Mouse (Mus musculus): ENCODE data around the gene Calhm3.
A peak's percentile ranks its signal among the peaks of the same experiment; 100 is the strongest.
"Not testable (repeated sequence)": the region's sequence is repeated elsewhere in the genome, so short reads cannot be mapped to it uniquely, and the experiment has no call there.

Gene Calhm3

GRCm38 (mm10) chr19:47167617-47168214, 10.2 kb upstream of the Calhm3 start:
- DNase-seq (ENCODE audit: low read depth) = peak; percentile 8

DNA sequence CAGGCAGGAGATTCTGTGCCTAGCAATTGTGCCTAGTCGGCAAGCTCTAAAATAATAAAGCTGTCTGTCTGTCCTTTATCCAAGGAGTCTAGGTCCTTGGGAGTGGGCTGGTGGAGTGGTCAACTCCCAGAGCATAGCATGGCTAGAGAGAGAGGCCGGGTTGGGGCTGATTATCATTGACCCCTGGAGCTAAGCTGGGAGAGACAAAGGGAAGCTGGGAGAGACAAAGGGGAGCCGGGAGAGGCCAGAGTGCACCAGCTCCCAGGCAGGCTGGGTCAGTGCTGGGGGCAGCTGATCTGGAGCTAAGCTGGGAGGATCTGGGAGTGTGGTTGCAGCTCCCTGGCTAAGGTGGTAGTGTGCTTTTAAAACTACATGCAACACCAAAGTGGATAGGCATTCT, 9.2 kb upstream of the Calhm3 start:
- no peak for DNase-seq (ENCODE audit: low read depth)

GRCm38 (mm10) chr19:47163176-47163744, 5.7 kb upstream of the Calhm3 start:
- no peak for DNase-seq (ENCODE audit: low read depth)

DNA sequence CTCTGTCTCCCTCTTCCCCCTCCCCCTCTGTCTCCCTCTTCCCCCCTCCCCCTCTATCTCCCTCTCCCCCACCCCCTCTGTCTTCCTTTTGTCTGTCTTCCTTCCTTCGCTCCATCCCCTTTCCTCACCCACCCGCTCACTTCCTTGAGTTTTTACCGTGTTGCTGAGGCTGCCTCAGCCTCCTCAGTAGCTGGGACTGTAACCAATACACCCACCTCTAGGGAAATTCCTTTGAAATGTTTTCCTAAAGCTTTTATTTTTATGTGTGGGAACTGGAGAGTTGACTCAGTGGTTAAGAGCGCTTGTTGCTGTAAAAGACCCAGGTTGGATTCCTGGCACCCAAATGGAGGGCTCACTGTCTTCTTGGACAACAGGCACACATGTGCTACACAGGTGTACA, 4.1 kb upstream of the Calhm3 start:
- no peak for DNase-seq (ENCODE audit: low read depth)

DNA sequence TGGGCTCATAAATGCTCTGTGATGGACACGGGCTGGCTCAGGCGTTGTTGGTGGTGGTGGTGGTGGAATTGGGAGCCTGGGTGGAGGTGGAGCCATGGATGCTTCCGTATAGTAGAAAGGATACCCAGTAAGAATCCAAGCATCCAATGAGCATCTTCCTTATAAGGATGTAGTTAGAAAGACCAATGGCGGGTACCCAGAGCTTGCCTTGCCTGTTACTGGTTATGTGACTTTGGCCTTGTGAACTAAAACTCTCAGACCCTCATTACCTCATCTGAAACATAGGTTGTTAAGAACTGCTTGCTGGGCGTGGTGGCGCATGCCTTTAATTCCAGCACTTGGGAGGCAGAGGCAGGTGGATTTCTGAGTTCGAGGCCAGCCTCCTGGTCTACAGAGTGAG, 3.8 kb downstream of the Calhm3 start:
- DNase-seq (ENCODE audit: low read depth) = no peak

- no peak for DNase-seq (ENCODE audit: low read depth)
Observed at GRCm38 (mm10) chr19:47152062-47152369, 5.5 kb downstream of the Calhm3 start.

DNA sequence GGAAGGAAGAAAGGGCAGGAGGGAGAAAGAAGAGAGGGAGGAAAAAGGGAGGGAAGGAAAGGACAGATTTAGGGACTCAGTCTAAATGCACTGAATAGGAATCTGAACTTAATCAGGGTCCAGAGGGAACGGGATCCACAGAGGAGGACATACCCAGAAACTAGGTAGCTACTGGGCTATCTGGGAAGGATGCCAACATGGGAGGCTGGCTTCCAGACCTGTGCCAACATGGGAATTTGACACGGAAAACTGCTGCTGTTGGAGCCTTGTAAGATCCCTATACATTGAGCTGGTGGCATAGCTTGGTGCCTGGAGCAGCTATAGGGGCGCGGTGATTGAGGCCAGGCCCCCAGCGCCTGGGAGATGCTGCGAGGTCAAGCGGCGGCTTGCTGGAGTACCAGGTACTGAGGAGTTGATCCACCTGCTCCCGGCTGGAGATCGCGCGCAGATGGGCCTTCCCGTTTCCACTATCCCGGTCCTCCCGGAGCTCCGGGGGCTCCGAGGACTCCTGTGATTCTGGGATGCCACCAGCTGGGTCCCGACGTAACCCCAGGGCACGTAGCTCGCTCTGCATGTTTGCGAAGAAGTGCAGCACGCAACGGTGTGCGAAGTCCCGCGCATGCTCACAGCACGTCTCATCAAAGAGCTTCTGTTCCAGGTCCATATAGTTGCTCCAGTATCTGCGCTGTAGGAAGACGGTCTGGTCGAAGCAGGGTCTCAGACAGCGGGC, 6.1 kb downstream of the Calhm3 start:
- no peak for DNase-seq (ENCODE audit: low read depth)

GRCm38 (mm10) chr19:47149854-47150253, 7.7 kb downstream of the Calhm3 start:
- DNase-seq (ENCODE audit: low read depth) = peak; percentile 29

- no peak for DNase-seq (ENCODE audit: low read depth)
Observed at GRCm38 (mm10) chr19:47148267-47148847, 9.2 kb downstream of the Calhm3 start.

DNA sequence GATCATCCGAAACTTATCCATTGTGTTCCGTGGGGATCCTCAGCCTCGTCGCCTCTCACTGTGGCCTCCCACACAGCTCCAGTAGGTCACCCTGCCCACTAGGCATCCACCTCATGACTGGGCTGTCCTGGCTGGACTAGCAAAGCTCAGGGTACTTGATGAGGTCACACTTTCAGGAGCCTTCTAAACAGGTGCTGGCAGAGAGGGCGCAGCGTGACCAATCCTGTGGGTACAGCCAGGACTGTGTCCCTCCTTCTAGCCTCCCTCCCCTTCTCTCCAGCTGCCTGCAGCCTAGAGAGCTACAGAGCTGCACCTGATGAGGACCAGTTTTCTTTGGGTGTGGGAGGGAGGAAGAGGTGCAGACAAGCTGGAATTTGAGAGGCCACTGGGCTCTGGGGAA, 13.4 kb downstream of the Calhm3 start, which contains the start of gene Calhm1:
Calhm1 (minus strand) TSS at position 101 of the 400 bp plus-strand sequence.
- no peak for DNase-seq (ENCODE audit: low read depth)

- peak; percentile 31 for DNase-seq (ENCODE audit: low read depth)
Observed at GRCm38 (mm10) chr19:47142438-47142837, 15.1 kb downstream of the Calhm3 start.

GRCm38 (mm10) chr19:47139611-47140010, 18.0 kb downstream of the Calhm3 start:
- DNase-seq (ENCODE audit: low read depth) = not testable (repeated sequence)

- DNase-seq (ENCODE audit: low read depth) = peak; percentile 64
Observed at GRCm38 (mm10) chr19:47137771-47138421, 19.7 kb downstream of the Calhm3 start, which contains the start of gene Calhm2. Gene Calhm2 (minus strand): TSS chr19:47138294.

DNA sequence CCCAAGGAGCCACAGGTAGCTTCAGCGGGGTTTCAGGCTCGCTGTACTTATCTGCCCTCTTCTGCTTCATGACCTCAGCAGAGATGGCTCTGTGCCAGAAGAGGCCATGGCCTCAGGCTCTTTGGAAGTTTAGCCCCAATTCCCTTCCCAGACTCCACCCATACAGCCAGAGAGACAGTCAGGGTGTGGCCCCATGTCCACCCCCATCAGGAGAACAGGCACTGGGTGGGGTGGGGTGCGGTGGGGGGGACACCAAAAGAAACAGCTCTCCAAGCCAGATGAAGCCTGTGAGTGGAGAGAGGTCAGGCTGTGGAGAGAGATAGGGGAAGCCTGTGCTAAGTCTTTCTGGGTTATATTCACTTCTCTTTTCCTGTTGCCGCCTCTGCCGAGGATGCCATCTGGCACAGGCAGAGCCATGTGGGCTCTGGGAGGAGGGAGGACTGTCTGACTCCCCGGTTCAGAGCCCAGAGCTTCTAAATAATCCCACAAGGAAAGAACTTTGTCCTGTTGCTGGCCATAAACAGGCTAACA, 20.4 kb downstream of the Calhm3 start:
- peak; percentile 87 for DNase-seq (ENCODE audit: low read depth)

DNA sequence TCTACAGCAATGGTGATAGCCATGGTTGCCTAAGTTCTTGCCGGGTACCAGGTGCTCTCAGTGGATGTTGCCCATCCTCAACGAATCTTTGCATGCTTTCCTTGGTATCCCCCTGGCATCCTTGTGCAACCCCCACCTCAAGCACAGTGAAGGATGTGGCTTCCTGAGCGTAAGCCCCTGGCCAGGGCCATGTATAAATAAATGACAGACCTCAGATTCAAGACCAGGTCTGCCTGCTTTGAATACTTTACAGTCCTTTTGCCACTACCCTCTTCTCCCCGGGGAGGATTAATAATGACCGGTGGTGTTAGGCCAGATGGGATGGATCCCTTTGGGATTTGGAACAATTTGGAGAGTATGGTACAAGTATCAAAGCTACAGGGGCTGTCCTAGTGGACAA, 21.4 kb downstream of the Calhm3 start:
- no peak for DNase-seq (ENCODE audit: low read depth)

DNA sequence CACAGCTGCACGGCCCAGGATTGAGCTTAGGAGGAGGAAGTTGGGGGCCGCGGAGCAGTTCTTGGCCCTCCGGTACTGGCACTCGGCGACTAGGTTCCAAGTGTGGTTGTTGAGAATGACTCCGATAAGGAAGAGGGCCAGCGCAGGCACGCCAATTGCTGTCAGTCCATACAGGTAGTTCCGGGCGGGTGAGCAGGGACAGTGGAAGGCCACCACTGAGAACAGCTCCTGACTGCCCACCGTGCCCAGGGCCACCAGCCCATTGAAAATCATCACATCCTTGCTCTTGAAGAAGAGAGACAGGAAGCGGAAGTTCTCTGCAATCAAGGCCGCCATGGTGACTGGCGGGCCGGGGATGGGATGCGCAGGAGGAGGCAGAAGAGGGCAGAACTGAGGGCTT, 22.0 kb downstream of the Calhm3 start:
- no peak for DNase-seq (ENCODE audit: low read depth)

DNA sequence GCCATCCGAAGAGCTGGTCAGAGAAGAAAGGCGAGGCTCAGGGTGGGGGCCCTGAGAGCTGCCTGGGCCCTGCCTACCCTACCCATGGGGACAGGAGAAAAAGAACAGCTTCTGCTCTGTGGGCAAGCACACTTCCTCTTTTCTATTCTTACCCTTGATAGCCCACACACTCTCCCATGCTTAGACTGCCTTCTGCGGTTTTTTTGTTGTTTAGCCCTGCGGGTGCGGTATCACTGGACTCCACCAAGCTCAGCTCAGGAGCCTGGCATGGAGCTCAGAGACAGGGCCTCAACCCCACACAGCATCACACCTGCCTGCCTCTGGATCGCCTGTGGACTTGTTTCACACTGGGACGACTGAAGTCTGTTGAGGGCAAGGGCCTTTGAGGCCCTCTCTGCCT, 24.4 kb downstream of the Calhm3 start:
- peak; percentile 92 for DNase-seq (ENCODE audit: low read depth)

DNA sequence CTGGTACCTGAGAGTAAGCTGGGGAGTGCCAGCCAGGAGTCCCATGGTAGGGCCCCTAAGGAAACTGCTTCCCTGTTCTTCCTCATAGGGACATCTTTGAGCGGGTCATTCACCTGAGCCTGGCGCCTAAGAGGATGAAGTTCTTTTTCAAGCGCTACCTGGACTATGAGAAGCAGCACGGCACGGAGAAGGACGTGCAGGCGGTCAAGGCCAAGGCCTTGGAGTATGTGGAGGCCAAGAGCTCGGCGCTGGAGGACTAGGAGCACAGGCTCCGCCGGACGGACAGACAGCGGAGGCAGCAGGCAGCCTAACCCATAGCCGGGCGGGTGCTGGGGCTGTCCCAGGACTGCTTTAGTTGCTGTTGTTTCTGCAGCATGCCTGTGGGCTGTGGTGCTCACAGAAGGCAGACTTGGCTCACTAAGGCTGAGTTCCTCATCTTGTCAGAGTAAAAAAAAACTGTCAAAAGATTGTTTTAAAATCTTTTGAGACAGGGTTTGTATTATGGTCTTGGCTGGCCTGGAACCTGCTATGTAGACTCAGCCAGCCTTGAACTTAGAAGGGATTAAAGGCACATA, 26.9 kb downstream of the Calhm3 start:
- DNase-seq (ENCODE audit: low read depth) = no peak

DNA sequence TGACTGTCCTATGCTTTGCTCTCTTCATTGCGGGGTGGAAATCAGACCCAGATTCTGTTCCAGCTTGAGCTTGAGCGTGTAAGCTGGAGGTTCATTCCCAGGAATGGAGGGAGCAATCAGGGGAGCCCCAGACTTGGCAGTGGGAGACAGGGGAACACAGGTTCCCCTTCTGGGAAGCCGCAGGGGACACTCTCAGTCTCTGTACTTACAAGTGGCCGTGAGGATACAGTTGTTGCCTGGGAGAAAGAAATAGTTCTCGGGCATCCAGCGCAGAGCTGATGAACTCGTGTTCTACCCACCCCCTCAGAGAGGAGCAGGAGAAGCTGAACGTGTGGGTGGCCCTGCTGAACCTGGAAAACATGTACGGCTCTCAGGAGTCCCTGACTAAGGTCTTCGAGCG, 28.7 kb downstream of the Calhm3 start:
- no peak for DNase-seq (ENCODE audit: low read depth)

- DNase-seq (ENCODE audit: low read depth) = no peak
Observed at GRCm38 (mm10) chr19:47128164-47128563, 29.4 kb downstream of the Calhm3 start.

- peak; percentile 68 for DNase-seq (ENCODE audit: low read depth)
Observed at GRCm38 (mm10) chr19:47122802-47123201, 34.8 kb downstream of the Calhm3 start.

GRCm38 (mm10) chr19:47121054-47121453, 36.5 kb downstream of the Calhm3 start:
- peak; percentile 70 for DNase-seq (ENCODE audit: low read depth)

Measured in 416B (cell line).